Mouse (Mus musculus) lung, adult 2 months (tissue): ENCODE results near the gene Gm20388.

ENCODE experiments used
- CTCF ChIP-seq: fragments of 200-500 bp; IDR thresholded peaks from 2 replicates; pipeline ENCODE4 v1.5.1; 2011; ENCODE audit warnings: mild to moderate bottlenecking, low read length, control low read depth; ENCODE audit not compliant: insufficient read depth
- POLR2A ChIP-seq: fragments of 200-500 bp; IDR thresholded peaks from 2 replicates; pipeline ENCODE4 v1.6.1; 2011; ENCODE audit warnings: low read depth, mild to moderate bottlenecking, control low read depth, low read length, borderline replicate concordance; ENCODE audit errors: extremely low read depth

DNA sequence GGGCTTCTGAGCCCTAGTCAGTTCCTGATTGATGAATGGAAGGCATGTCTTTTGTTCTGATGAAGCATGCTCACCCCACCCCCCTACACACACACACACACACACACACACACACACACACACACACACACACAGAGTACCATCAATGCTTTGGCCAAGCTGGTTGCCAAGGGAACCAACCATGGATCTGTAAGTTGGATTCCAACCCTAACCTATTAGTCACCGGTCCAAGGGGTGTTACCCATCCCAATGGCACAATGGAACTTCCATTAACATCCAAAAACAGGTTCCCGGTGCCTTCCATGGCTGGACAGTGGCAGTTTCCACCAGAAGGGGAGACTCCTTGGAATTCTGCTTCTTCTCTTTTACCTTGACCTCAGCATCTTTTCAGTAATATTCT lies 3808.1 kb downstream of the Gm20388 start:
- TF ChIP-seq CTCF (no peak), POLR2A (no peak)
